Mouse (Mus musculus) heart, embryonic 16.5 days (tissue): ENCODE results near the gene Phactr1. TPM values are rescaled to one million over a fixed set of nuclear protein-coding genes. Genes with fewer than 3 reads are reported as not detected.

Experiments
- ATAC-seq: fragments of 200-750 bp; cut with Nextera tagmentation; replicated peaks from 2 replicates; pipeline ENCODE4 v1.8.0; 2017; ENCODE audit warnings: moderate number of reproducible peaks; ENCODE audit not compliant: insufficient read depth, low FRiP score; ENCODE audit errors: extremely low read depth
- H3K27ac ChIP-seq: fragments of 300-500 bp; sonication (generic); 2 replicates; pipeline ENCODE4 v1.5.1; 2014; ENCODE audit warnings: mild to moderate bottlenecking, low read length, control low read depth, moderate library complexity
- H3K27me3 ChIP-seq: fragments of 300-500 bp; sonication (generic); 2 replicates; pipeline ENCODE4 v1.6.1; 2014; ENCODE audit warnings: low read length, mixed read lengths; ENCODE audit not compliant: control insufficient read depth, insufficient read depth
- H3K36me3 ChIP-seq: fragments of 300-500 bp; sonication (generic); 2 replicates; pipeline ENCODE4 v1.6.1; 2014; ENCODE audit not compliant: control insufficient read depth, insufficient read depth
- H3K4me1 ChIP-seq: fragments of 300-500 bp; sonication (generic); 2 replicates; pipeline ENCODE4 v1.6.1; 2014; ENCODE audit warnings: low read length, mixed read lengths; ENCODE audit not compliant: control insufficient read depth, insufficient read depth
- H3K4me2 ChIP-seq: fragments of 300-500 bp; sonication (generic); 2 replicates; pipeline ENCODE4 v1.6.1; 2014; ENCODE audit warnings: low read depth, mild to moderate bottlenecking, control low read depth, low read length
- H3K4me3 ChIP-seq: fragments of 300-500 bp; sonication (generic); 2 replicates; pipeline ENCODE4 v1.5.1; 2014; ENCODE audit warnings: mild to moderate bottlenecking, control low read depth, low read length
- H3K9ac ChIP-seq: fragments of 300-500 bp; sonication (generic); 2 replicates; pipeline ENCODE4 v1.6.1; 2014; ENCODE audit warnings: low read length, control low read depth
- H3K9me3 ChIP-seq: fragments of 300-500 bp; sonication (generic); replicated peaks from 2 replicates; pipeline ENCODE4 v1.6.1; 2016; ENCODE audit warnings: low read length; ENCODE audit not compliant: control insufficient read depth
- WGBS: fragments of 180-500 bp; shearing (Covaris S2); extraction: QIAGEN DNeasy Blood & Tissue Kit; methylation state at CpG from one replicate; pipeline ENCODE4 v1.1.7; 2014; 5-methylcytosine and 5-hydroxymethylcytosine counted together
- polyA plus RNA-seq: library from polyadenylated mRNA; unstranded; fragments of >200 nt; fragmentation: Nextera tagmentation; extraction: Ambion mirVana; gene quantifications from 2 replicates; pipeline ENCODE4 v1.2.1, GENCODE M21; 2015

Phactr1 gene
- polyA plus RNA-seq, 1 experiment from 2014 or later: 4.6 TPM

GRCm38 (mm10) chr13:42956327-42956726, 275.9 kb downstream of the Phactr1 start:
- no peak for ATAC-seq
- Histone ChIP-seq H3K9me3 (no peaks in the 10 kb centered on the region), H3K36me3 (no peaks in the 10 kb centered on the region), H3K27ac (no peak overlapping the region), H3K27me3 (no peaks in the 10 kb centered on the region), H3K4me2 (no peak overlapping the region), H3K4me3 (no peak overlapping the region), H3K9ac (no peak overlapping the region), H3K4me1 (no peaks in the 10 kb centered on the region)
- WGBS: 71% methylated on average over 10 of the region's 10 CpGs

- H3K36me3 ChIP-seq: no peaks in the 10 kb centered on the region
- no peak overlapping the region for H3K9ac ChIP-seq
- ATAC-seq: no peak
- no peaks in the 10 kb centered on the region for H3K9me3 ChIP-seq
- H3K4me1 ChIP-seq: no peaks in the 10 kb centered on the region
- H3K4me2 ChIP-seq: no peak overlapping the region
- H3K27me3 ChIP-seq: no peaks in the 10 kb centered on the region
- H3K4me3 ChIP-seq: no peak overlapping the region
- no peak overlapping the region for H3K27ac ChIP-seq
- WGBS: 42% methylated on average over 7 of the region's 7 CpGs
These were observed 277.4 kb downstream of the Phactr1 start for GRCm38 (mm10) chr13:42957856-42958255.

GRCm38 (mm10) chr13:42958867-42959266, 278.4 kb downstream of the Phactr1 start:
- 79% methylated on average over 2 of the region's 2 CpGs for WGBS

GRCm38 (mm10) chr13:42961561-42961960, 281.1 kb downstream of the Phactr1 start:
- Histone ChIP-seq H3K27me3 (no peaks in the 10 kb centered on the region), H3K27ac (no peak overlapping the region), H3K36me3 (no peaks in the 10 kb centered on the region), H3K4me2 (no peak overlapping the region), H3K4me1 (no peaks in the 10 kb centered on the region), H3K9ac (no peak overlapping the region), H3K4me3 (no peak overlapping the region), H3K9me3 (no peaks in the 10 kb centered on the region)
- 81% methylated on average over 4 of the region's 4 CpGs for WGBS
- no peak for ATAC-seq

More at GRCm38 (mm10) chr13:42958867-42959266, 278.4 kb downstream of the Phactr1 start:
- no peaks in the 10 kb centered on the region for H3K27me3 ChIP-seq
- no peaks in the 10 kb centered on the region for H3K9me3 ChIP-seq
- H3K4me2 ChIP-seq: no peak overlapping the region
- H3K4me3 ChIP-seq: no peak overlapping the region
- no peak for ATAC-seq
- no peaks in the 10 kb centered on the region for H3K36me3 ChIP-seq
- H3K4me1 ChIP-seq: no peaks in the 10 kb centered on the region
- no peak overlapping the region for H3K9ac ChIP-seq
- H3K27ac ChIP-seq: no peak overlapping the region

- Histone ChIP-seq H3K9ac (no peak overlapping the region), H3K4me3 (no peak overlapping the region), H3K36me3 (no peaks in the 10 kb centered on the region), H3K4me2 (no peak overlapping the region), H3K27ac (no peak overlapping the region), H3K9me3 (no peaks in the 10 kb centered on the region), H3K4me1 (no peaks in the 10 kb centered on the region), H3K27me3 (no peaks in the 10 kb centered on the region)
- 56% methylated on average over 4 of the region's 4 CpGs for whole genome bisulfite sequencing
- no peak for ATAC-seq
These were observed 288.1 kb downstream of the Phactr1 start for GRCm38 (mm10) chr13:42968537-42968936.

GRCm38 (mm10) chr13:42973561-42973960, 293.1 kb downstream of the Phactr1 start:
- Histone ChIP-seq H3K27me3 (no peaks in the 10 kb centered on the region), H3K4me1 (no peaks in the 10 kb centered on the region), H3K27ac (no peak overlapping the region), H3K9ac (no peak overlapping the region), H3K9me3 (no peaks in the 10 kb centered on the region), H3K36me3 (no peaks in the 10 kb centered on the region), H3K4me3 (no peak overlapping the region), H3K4me2 (no peak overlapping the region)
- 77% methylated on average over 3 of the region's 3 CpGs for WGBS
- ATAC-seq: no peak

- H3K9me3 ChIP-seq: no peaks in the 10 kb centered on the region
- H3K27ac ChIP-seq: no peak overlapping the region
- 67% methylated on average over 2 of the region's 2 CpGs for WGBS
- no peak for ATAC-seq
- no peaks in the 10 kb centered on the region for H3K4me1 ChIP-seq
- no peak overlapping the region for H3K4me3 ChIP-seq
- no peak overlapping the region for H3K9ac ChIP-seq
- H3K4me2 ChIP-seq: no peak overlapping the region
- no peaks in the 10 kb centered on the region for H3K27me3 ChIP-seq
- no peaks in the 10 kb centered on the region for H3K36me3 ChIP-seq
These were observed 293.5 kb downstream of the Phactr1 start for GRCm38 (mm10) chr13:42973961-42974360.

GRCm38 (mm10) chr13:42974506-42974905, 294.1 kb downstream of the Phactr1 start:
- H3K27me3 ChIP-seq: no peaks in the 10 kb centered on the region
- ATAC-seq: no peak
- H3K9me3 ChIP-seq: no peaks in the 10 kb centered on the region
- no peak overlapping the region for H3K9ac ChIP-seq
- H3K36me3 ChIP-seq: no peaks in the 10 kb centered on the region
- H3K4me1 ChIP-seq: no peaks in the 10 kb centered on the region
- no peak overlapping the region for H3K4me3 ChIP-seq
- WGBS: 77% methylated on average over 2 of the region's 2 CpGs
- no peak overlapping the region for H3K27ac ChIP-seq
- no peak overlapping the region for H3K4me2 ChIP-seq

- H3K4me1 ChIP-seq: no peaks in the 10 kb centered on the region
- H3K36me3 ChIP-seq: no peaks in the 10 kb centered on the region
- no peak overlapping the region for H3K9ac ChIP-seq
- no peak overlapping the region for H3K27ac ChIP-seq
- no peak for ATAC-seq
- no peak overlapping the region for H3K4me2 ChIP-seq
- no peak overlapping the region for H3K4me3 ChIP-seq
- no peaks in the 10 kb centered on the region for H3K27me3 ChIP-seq
- WGBS: 85% methylated on average over 3 of the region's 3 CpGs
- no peaks in the 10 kb centered on the region for H3K9me3 ChIP-seq
These were observed 295.7 kb downstream of the Phactr1 start for GRCm38 (mm10) chr13:42976144-42976543.

- H3K27ac ChIP-seq: no peak overlapping the region
- H3K36me3 ChIP-seq: no peaks in the 10 kb centered on the region
- H3K9me3 ChIP-seq: no peaks in the 10 kb centered on the region
- ATAC-seq: no peak
- no peak overlapping the region for H3K9ac ChIP-seq
- no peaks in the 10 kb centered on the region for H3K27me3 ChIP-seq
- 84% methylated on average over 5 of the region's 5 CpGs for WGBS
- no peak overlapping the region for H3K4me3 ChIP-seq
- no peak overlapping the region for H3K4me2 ChIP-seq
- no peaks in the 10 kb centered on the region for H3K4me1 ChIP-seq
These were observed 296.5 kb downstream of the Phactr1 start for GRCm38 (mm10) chr13:42976967-42977366.
